Mouse (Mus musculus): ENCODE measurements around the gene Tada3.

DNA sequence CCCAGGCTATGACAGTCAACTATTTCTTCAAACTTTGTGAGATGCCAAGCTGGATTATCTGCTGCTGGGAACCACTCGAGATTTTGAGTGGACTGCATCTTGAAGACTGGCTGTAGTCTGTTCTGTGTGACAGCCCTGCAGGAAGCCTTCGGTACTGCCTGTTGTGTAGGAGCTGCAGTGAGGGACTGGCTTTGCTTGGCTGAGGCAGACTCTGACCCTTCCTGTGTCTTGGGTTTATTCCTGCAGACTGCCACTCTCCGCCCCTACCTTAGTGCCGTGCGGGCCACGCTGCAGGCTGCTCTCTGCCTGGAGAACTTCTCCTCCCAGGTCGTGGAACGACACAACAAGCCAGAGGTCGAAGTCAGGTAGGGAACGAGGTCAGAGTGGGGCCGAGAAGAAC lies 2.8 kb upstream of the Tada3 start:
- TF ChIP-seq CTCF (IDR thresholded peaks at IDR 0.05; ENCODE audit: extremely low read depth, insufficient read depth, insufficient read length, insufficient replicate concordance) (no peak), POLR2A (IDR thresholded peaks at IDR 0.05; ENCODE audit: low read depth, low read length) (no peak)

All from spleen, adult 2 months (tissue).